Mouse (Mus musculus) ovary, adult 10 weeks (tissue): ENCODE data around the gene Foxo1. TPM values are rescaled to one million over a fixed set of nuclear protein-coding genes. Genes with fewer than 3 reads are reported as not detected.

ENCODE experiments used
- polyA plus RNA-seq: library from polyadenylated mRNA; stranded (reverse); fragments of 350-450 nt; fragmentation: Illumina TruSeq; extraction: RNeasy Lipid Tissue Mini Kit (QIAGEN cat#74804); gene quantifications from one replicate; pipeline ENCODE4 v1.2.3, GENCODE M21; 2014

Foxo1 gene
- 388 TPM for polyA plus RNA-seq

DNA sequence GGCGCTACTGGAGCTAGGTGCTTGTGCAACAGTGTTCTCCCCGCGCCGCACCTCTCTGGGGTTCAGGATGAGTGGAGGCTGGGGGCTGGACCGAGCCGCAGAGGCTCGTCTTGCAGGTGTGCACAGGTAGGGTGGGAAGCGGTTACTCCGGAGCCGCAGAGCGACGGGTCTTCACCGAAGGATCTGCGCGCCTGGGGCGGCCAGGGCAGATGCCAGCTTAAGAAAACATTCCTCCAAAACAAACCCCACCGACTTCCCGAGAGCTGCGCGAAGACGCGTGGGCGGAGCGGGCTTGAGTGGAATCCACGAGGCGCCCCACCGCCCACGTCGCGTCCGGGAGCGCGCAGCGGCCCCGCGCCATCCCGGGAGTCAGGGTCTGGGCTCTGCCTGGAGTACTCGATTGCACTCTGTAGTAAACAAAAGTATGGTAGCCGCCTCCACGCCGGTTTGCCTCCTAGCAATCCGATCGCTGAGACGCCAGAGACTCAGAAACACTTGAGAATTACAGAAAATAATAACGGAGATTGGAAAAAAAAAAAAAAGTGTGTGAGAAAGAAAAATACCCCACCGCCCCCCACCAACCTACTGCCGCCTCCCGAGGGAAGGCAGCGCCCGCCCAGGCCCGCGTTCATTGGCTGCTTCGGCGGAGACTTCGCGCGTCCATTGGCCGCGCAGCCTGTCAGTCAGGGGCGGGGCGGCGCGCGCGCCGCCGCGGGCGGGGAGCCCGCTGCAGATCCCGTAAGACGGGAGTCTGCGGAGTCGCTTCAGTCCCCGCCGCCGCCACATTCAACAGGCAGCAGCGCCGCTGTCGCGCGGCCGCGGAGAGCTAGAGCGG, at the start of gene Foxo1:
TSS of gene Foxo1 (plus strand) at position 685 of the 835 bp plus-strand sequence.

Other genes with a start within 250 kb of the Foxo1 start
- gene Maml3, start 163.3 kb upstream of the Foxo1 start, polyA plus RNA-seq = 3.5 TPM